Mouse (Mus musculus): ENCODE results near the gene Memo1. TPM values are rescaled to one million over a fixed set of nuclear protein-coding genes. Genes with fewer than 3 reads are reported as not detected.
"Not testable (repeated sequence)": the region's sequence is repeated elsewhere in the genome, so short reads cannot be mapped to it uniquely, and the experiment has no call there.

Memo1 gene
- total RNA-seq, 2 experiments from 2014 or later, result 102 to 113 TPM

- no peak for DNase-seq
Observed at GRCm38 (mm10) chr17:74262415-74262814, 32.9 kb downstream of the Memo1 start.

DNA sequence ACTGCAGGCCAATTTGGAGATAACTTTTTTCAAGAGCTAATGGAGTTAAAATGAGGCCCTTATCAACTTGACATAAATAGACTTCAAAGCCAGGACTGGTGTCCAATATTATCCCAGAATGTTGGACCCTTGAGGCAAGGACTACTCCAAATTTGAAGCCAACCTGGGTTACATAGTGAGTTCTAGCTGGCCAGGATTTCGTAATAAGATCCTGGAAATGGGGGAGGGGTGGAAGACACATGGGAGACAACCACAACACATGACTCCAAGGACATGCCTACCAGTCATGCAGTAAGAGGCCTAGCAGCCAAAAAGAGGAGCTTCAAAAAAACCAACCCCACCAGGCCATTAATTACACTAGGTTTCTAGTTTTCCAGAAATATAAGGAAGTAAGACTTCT, 50.0 kb downstream of the Memo1 start:
- DNase-seq, result peak; percentile 59 to 60

DNA sequence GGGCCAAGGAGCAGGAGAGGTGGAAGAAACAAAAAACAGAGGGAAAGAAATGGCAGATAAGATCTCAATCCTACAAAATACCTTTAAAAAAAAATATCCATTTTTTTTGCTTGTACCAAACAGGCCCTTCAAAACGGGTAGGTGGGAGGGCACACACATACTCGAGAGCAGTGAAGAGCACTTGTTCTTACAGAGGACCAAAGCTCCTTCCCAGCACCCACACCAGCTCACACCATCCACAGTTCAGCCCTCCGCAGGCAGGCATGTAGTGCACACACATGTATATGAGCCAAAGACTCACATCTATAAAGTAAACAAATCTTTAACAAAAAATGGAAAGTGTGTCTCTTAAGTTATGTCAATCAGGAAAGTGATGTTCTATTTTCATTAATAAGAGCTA, 52.5 kb downstream of the Memo1 start:
- DNase-seq, result no peak

DNA sequence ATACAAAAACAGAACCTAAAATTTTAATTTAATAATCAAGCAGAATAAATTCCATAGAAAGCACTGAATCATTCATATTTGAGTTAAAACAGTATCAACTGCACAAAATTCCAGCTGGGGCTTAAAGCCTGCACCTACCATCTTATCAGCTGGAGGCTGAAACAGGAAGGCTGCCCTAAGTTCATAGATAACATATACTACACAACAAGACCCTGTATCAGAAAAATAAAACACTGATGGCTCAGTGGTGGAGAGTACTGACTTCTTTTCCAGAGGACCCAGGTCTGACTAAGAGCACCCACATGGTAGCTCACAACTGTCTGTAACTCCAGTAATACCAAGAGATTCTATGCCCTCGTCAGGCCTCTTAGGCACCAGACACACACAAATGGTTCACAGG, 55.0 kb downstream of the Memo1 start:
- no peak for DNase-seq

- no peak for DNase-seq
Observed at GRCm38 (mm10) chr17:74228131-74228759, 67.1 kb downstream of the Memo1 start.

DNA sequence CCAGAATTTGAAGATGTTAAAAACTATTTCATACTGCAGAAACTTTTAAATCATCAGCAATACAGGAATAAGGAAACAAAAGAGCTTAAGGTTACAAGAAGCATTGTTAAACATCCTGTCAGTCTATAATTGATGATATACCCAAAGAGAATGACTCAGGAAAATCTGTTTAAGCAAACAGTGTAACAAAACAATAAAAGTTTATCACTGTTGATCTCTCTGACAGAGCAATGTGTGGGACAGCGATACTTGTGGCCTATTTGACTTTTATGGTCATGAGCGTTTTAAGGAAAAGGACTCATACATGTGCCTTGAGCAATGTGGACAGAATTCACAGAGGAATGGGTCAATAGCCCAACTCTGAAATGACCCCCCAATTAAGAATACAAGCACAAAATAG, 78.0 kb downstream of the Memo1 start:
- DNase-seq, result no peak

DNA sequence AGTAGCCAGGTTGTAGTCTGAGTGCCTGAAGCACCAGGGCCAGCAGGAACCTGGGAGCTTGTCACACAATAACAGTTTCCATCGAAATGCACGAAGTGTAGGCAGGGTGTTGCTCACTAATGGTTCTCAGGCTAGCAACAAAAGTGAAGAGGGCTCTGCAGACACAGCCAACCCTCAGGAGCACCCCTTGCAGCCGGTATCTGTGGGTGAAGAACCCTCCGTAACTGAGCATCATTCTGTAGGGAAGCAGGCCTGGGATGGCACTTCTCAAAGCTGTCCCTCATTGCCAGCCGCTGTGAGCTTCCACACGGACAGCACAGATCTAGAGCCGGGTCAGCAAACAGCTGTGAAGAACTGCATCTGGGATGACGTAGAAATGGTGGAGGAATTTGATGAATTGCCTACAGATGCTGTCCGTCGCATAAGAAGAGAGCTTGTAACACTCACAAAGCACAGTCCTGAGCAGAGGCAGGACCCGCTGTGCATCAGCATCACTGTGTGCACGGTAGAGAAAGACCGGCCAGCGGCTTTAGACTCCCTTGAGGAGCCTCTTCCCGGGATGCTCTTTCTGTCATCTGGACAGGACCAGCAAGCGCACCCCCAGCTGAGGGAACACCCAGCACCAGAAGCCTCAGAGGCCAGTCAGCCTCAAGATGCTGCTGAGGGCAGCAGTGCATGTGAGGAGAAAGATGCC, 82.3 kb downstream of the Memo1 start:
- not testable (repeated sequence) for DNase-seq

DNA sequence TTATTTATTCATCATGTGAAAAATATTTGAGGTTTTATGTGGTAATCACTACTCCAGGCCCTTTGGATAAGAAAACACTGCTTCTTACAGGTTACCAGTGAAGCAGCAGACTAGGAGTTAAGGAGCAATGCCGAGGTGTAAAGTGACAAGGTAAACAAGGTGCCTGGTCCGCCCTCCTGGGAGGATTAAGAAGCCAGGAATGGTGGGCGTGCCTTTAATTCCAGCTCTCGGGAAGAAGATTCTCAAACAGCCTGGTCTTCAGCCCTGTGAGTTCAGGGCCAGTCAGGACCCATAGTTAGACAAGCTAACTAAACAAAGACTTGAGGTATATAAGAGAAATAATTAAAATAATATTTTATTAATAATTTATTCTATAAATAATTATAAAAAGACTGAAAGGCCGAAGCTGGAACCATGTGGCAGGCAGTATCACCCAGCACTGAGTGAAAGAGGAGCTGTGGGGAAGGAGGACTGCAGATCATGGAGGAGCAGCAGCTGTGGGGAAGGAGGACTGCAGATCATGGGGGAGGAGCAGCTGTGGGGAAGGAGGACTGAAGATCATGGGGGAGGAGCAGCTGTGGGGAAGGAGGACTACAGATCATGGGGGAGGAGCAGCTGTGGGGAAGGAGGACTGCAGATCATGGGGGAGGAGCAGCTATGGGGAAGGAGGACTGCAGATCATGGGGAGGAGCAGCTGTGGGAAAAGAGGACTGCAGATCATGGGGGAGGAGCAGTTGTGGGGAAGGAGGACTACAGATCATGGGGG, 86.0 kb downstream of the Memo1 start:
- DNase-seq, result no peak

GRCm38 (mm10) chr17:74195943-74196342, 99.4 kb downstream of the Memo1 start:
- DNase-seq, result no peak

GRCm38 (mm10) chr17:74194755-74195154, 100.6 kb downstream of the Memo1 start:
- no peak for DNase-seq

DNA sequence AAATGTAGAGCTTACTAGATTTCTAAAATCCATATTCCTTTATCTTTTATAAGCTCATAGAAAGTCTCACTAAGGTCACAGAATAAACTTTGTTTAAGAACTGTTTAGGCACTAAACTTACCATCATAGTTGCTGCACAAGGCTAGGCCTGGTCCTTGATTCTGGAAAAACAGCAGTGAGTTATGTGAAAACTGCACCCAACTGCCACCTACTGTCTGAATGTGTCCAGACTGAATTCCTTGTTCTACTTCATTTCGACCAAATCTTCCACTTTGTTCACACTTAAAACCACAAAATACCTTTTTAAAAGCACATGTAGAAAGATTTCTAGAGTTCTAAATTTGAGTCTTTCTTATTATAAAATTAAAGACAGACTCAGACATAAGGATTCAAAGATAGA, 101.9 kb downstream of the Memo1 start:
- DNase-seq, result peak; percentile 35 to 36

DNA sequence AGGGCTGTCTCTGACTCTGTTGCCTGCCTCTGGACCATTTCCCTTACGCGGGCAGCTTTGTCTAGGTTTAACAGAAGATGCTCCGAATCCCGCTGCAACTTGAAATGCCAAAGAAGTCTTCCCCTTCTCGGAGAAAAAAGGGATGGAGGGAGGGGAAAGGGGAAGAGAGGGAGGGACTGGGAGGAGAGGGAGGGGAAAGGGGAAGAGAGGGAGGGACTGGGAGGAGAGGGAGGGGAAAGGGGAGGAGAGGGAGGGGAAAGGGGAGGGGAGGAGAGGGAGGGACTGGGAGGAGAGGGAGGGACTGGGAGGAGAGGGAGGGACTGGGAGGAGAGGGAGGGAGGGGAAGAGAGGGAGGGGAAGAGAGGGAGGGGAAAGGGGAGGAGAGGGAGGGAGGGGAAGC, 103.9 kb downstream of the Memo1 start:
- DNase-seq, result no peak

GRCm38 (mm10) chr17:74186197-74186596, 109.1 kb downstream of the Memo1 start:
- no peak for DNase-seq

DNA sequence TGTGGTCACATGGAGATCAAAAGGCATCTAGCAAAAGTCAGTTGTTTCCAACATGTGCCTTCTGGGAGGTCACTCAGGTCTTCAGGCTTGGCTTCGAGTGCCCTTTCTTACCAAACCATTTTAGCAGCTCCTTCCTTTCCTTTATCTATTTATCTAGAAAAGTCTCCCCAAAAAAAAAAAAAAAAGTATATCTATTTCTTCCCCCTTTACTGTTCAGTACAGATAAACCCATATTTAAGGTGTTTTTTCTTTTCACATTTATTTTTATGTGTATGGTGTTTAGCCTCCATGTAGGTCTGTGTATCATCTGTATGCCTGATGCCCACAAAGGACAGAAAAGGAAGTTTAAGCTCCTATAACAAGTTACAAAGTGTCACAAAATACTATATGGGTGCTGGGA, 110.6 kb downstream of the Memo1 start:
- DNase-seq, result no peak

DNA sequence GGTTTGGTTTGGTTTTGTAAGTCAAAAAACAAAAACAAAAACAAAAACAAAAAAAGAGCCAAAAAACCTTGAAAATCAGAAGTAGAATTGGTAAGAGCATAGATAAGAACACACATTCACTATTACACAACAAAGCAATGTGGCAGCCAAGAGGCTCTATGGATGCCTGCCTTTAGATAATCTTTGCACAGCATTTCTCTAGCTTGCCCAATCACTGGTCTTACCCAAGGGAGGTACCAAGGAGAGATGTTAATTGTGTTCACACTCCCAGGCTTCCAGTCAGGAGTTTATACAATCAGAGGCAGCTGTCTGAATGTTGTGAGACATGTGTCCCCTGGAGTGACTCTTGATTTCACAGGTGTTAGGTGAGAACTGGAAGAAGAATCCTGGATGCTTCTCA, 114.4 kb downstream of the Memo1 start:
- DNase-seq, result peak; percentile 26 to 42

GRCm38 (mm10) chr17:74179640-74180039, 115.7 kb downstream of the Memo1 start:
- DNase-seq, result peak; percentile 31 to 34

DNA sequence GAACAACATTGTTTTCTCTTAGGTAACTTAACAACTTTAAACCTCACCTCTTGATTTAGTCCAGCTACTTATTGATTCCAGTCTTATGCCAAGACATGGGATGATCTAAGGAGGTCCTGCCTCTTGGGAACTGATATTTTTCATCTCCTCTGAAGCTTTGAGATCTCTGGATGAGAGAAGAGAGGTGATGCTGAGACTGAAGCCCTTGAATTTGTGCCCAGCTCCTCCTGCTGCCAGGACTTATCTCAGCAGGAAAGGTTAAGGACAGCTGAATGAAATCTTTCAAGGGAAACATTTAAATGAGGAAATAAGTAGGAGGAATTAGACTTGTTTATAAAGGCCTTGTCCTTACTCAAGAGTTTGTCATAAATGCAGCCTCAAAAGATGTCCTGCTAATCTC, 121.6 kb downstream of the Memo1 start:
- peak; percentile 78 to 79 for DNase-seq

GRCm38 (mm10) chr17:74172834-74173233, 122.5 kb downstream of the Memo1 start:
- no peak for DNase-seq

DNA sequence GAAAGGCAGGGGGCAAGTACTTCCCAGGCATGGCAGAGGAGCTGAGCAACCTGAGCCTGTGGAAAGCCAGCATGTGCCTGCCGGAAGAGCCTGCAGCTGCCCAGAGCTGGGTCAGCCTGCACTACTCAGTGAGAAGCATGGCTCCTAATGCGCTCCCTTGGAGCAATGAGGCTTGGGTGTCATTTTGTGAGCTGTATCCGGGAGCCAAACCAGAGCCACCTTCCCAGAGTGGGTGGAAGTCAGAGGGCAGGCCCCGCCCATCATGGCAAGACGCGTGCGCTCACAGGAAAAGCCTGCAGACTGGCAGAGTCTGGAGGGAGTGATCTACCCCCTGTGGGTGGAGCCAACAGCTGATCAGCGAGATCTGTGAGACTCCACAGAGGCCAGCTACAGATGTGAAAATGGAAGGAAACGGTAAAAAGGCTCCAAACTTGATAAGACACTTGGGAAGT, 135.9 kb downstream of the Memo1 start:
- peak; percentile 82 to 87 for DNase-seq

DNA sequence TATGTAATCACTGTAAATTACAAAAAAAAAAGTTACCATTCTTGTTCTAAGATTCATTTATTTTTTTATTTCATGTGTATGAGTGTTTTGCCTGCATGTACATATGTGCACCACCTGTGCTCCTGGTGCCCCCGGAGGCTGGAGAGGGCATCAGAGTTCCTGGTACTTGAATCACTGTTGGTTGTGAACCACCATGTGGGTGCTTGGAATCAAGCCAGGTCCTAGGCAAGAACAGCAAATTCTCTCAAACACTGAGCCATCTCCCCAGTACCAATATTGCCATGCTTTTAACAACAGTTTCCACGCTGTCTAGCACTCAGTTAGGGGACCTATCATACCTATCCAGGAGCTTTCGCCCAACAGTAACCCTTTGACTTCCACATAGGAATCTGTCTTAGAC, 137.2 kb downstream of the Memo1 start:
- DNase-seq, result peak in 1 of 2 experiments; percentile 30

Measured in adrenal gland, postnatal 36 days (tissue).